Mouse (Mus musculus): Measurements from ENCODE around the gene Fto. TPM values are rescaled to one million over a fixed set of nuclear protein-coding genes. Genes with fewer than 3 reads are reported as not detected.

Fto gene
- polyA plus RNA-seq, 2 experiments from 2014 or later: 58.0 to 63.8 TPM

DNA sequence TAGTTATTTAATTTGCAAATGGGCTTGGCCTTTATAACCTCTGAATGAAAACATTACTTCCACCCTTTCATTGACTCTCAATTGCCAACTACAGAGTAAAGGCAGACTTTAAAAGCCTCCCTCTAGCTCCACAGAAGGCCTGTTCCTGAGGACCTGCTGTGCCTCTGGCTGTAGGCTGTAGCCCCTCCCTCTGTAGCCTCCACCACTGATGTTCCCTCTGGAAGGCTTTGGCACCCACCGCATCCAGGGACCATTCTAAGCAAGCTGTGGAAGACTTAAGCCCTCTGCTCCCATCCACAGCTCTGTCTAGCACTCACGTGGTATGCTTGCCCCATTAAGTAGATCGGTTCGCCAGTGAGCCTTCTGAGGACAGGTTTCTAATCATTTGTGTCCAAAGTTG, 258.7 kb downstream of the Fto start:
- no peak for ATAC-seq

DNA sequence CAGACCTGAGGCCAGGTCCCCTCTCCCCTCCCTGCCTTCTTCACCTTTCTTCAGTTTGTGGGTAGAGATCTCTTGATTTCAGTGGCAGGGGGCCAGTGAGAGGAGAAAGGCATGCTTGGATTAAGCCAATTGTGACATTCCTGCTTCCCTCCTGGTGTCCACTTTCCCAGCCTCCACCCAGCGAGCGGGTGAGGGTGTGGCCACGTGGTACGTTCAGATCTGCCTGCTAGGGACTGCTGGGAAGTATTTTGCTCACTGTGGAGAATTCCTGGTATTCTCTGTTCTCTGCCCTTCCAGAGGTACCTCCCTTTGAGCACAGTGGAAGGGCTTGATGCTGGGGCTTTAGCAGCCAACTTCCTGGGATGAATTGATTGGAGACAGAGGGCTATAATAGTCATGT, 259.3 kb downstream of the Fto start:
- no peak for ATAC-seq

DNA sequence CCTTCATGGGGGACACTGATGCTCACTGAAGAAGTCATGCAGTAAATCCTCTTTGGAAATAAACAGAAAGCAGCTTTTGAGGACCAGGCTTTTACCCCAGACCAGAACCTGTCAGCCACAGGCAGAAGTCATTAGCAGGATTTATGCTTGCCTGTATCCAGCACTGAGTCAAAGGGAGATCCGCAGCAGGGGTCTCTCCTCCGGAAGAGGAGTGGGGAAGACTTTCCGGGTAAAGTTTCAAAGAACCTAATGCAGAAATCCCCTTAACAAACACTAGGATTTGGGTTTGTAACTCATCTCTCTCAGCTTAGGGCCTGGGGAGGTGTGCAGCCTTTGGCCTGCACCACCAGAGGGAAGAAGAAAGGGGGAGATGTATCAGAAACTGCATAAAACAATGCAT, 262.3 kb downstream of the Fto start:
- ATAC-seq: no peak

DNA sequence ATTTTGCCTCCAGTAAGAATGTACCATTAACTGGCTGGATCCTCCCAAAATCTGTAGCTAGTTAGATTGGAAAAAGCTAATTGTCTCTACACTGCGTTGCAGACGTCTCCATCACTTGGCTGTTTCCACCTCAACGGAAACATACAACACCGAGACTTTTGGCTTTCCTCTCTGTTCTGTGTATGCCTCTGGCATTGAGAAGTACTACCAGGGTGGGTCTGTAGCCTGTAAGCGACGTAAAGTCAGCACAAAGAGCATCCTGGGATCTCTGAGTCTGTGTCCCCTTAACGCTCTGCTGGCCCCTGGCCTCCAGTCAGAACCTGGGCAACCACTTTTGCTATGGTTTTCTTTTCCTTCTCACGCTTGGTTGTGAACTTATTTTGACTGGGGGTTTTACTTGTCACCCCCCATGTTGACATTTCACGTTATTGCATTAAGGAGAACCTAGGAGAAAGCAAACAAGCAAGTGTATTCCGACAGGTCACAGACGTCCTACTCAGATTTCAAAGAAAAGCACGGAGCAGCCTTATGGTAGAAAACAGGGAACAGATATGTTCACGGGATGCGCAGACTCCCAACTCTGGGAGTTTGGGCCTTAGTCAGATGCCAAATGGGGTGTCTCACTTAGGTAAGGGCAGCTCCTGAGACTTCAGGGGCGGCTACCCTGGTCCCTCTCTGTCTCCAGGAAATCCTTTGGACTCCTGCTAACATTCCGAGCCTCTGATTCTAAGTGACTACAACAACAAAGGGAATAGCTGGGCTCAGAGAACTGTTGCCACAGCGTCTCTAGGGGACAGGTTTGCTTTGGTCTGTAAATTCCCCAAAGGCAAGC, 263.0 kb downstream of the Fto start:
- ATAC-seq: no peak

DNA sequence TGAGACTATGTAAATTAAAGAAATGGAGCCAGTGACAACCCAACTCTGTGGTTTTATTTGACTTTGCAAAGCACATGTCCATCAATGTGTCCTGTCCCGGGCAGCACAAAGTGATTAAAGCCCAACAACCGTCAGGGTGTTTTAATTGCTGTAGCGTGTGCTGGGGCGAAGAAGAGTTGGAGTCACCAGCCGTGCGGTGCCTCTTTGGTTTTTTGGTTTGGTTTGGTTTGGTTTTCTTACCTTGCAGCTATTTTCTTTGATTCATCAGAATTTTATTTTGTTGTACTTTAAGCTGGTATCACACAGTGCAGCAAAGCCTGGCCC, 263.6 kb downstream of the Fto start:
- ATAC-seq: no peak

DNA sequence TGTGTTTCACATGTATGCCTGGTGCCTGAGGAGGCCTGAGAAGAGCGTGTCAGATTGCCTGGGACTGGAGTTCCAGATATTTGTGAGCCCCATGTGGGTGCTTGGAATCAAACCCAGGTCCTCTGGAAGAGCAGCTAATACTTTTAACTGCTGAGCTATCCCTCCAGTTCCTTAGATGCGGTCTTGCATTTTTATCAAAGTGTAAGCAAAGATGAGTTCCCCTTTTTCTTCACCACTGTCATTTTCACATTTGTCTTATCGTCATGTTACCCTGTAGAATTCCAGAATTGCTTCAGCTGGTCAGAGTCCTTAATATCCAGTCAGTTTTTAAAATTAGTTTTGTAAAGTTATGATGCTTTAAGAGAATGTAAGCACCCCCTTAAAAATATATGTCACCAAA, 264.3 kb downstream of the Fto start:
- ATAC-seq: no peak

DNA sequence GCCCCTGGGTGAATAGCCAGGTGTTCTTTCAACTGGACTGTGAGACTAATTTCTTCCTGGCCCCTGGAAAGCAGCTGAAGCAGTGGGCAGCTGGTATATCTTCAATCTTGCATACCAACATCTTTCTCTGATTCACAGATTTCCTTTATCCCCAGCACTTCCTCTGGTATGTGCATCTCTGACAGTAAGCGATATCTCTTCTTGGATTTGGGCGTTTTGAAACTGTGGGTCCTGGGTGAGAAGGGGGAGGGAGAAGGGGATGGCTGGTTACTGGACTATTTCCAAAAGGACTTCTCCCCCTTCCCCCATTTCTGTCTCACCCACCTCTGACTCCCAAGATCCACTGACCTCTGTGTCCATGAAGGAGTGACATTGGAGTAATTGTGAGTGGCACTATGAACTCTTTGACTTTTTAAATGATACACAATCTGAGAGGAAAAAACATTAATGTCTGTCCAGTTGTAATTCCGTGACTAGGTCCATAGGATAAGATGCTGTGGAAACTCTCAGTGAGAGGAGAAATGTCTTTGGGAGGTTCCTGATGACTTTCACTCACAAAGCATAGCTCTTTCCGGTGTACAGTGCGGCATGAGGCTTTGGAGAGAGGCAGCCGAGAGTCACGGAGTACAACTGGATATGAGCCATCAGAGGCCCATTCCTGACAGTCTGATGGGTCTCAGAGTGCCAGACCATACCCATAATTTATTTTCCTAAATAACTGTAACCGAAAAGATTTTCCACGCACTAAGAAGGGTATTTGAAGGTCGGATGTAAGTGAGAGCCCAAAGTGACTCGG, 271.5 kb downstream of the Fto start:
- ATAC-seq: no peak

DNA sequence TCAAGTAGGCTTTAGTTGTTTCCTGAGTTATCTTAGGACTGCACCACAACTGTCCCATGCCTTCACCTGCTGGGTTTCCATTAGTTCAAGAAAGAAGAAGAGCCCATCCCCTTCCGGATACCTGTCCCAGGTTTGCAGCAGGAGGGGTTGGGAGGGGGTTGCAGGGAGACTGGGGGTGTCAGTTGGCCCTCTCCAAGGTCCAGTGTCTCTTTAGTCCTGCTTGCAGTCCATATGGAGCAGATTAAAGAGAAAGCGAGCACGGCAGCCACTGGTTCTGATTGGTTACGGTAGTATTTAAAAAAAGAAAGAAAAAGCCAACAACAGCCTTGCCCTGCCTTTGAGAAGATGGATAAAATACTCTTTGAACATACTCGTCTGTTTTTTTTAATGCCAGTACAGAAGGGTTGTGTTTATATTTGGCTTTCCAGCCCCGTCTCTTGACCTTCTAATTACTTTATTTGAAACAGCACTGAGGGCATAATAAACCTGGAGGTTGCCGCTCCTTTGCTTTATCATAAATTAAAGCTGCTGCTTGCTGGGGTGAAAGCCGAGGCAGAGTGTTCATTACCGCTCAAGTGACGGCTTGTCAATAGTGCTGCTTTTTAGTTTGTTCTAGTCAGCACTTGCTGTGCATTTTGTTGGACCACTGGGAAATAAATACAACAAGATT, 279.2 kb downstream of the Fto start:
- ATAC-seq: no peak

DNA sequence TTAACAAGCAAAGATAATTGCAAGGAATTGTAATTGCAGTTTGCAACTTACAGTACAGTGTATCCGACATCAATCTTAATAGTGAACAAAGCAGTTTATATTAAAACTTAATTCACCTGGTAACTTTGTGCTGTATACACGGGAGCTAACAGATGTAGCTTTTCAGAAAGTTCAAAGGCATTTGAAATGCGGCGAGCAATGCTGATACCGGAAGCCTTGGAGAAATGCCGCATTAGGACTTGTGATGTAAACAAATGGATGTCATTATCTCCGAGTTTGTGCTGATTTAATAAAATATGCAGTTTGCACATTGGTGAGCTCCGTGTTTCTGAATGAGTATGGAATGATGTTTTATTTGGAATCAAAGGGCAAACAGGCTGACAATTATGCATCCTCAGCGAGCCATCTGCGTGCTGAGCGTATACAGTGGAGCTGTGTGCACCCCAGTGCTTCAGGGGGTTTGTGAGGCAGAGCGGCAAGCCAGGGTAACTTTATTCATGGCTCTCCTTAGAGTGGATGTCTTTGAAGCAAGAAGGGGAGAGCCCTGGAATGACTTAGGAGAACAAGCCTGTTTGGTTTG, 280.0 kb downstream of the Fto start:
- ATAC-seq: no peak

DNA sequence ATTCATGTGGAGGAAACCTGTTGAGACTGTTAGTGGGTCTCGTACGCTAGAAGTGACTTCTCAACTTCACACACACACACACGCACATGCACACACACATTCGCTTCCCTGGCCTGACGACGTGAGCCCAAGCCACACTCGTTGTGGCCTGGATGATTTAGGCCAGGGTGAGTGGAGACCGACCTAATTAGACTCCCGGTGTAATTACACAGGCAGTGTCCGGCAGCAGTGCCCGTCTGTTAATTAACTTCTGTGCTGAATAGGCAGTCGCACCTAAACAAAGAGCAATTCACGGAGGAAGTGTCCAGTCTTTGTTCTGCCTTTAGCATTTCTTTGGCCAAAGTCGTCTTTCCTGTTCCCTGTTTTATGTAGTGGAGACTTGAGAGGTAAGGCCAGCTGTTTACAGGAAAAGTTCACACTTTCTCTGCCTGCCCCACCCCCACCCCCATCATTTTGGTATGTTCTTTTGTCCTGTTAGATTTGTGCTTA, 286.1 kb downstream of the Fto start:
- ATAC-seq: no peak

DNA sequence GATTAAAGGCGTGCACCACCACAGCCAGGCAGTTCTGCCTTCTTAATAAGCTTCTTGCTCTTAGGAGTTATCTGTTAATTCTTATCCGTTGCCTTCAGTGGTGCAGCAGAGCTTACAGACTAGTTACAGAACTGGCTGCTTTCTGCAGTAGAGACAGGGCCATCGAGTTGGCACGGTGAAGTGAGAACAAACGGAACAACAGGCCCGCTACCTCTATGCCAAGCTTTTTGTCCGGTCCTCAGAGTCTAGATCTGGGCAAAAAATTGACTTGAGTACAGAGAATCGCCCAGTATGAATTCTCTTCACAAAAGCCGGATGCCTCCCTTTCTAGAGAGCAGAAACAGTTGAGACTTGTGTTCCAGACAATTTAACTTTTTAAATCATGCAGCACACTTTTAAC, 290.4 kb downstream of the Fto start:
- ATAC-seq: no peak

DNA sequence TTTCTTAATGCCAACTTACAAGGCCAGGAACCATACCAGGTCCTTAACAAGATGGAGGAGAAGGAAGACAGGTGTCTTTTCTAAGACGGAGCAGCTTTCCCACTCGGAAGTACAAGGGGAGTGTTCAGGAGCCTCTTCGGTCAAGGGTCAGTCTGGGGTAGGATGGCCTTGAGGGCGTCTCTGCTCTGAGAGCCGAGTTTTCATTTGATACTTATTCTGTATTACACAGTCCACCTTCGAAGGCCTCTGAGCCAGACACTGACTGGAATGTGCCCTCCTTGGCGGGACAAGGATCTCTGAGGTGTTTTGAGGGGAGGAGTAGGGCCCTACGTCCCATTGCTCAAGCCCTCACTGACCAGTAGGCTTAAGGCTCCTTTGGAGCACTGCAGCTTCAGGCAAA, 292.6 kb downstream of the Fto start:
- no peak for ATAC-seq

DNA sequence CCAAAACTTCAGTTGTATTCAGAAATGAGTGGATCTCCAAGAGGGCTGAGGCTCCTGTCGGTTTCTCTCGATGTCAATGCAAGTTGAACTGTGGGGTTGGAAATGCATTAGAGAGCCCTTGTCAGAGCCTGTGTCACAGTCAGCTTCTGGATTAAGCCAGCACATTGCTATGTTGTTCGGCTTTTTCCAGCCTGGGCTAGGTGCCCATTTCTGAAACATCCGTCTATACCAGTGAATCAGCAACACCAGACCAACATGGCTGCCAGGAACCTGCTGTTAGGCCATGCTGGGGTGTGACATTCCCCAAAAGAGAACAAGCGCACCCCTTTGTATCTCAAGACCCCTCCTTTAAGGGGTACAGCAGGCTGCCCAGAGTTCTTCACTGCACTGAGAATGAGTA, 293.8 kb downstream of the Fto start:
- ATAC-seq: no peak

DNA sequence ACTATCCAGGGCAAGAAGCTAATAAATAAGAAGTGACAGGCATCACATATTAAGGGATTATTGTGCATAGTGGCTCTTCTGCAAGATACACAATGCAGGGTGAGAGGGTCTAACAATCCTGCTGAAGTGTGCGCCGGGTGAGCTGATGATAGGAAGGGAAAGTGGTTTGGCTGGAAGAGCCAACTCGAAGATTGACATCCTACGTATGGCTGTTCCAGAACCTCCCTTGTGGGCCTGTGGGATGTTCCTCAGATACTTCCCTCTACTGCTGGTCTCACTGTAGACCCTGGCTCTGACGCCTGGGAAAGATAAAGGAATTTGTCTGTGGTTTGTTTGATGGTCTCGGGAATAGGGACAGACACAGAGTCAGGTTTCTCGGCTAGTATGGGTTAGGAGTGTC, 297.9 kb downstream of the Fto start:
- no peak for ATAC-seq

DNA sequence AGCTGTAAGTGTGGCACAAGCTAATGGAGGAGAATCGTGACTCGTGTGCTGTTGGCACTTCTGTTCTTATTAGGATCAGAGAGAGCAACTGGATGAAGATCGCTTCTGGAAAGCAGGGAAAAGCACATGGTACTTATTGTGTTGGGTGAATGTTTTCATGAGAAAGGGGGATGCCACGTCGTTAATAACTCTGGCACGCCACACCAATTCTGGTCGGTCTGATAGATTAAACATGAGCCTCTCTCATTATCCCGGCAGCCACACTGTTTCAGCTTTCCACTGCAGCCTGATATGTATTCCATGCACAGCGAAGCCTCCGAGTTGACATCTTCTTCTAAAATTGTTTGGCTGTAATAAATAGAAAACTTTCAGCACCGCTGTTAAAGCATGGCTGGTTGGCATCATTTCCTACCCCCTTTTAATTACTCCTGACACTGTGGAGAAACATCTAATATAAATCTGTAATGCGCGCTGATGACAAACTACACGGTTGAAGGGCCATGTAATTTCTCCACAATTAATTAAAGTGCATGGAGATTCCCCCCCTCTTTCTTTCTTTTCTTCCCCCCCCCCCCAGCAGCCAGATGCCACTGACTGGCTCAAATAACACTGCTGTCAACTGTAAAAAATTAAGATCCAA, 298.5 kb downstream of the Fto start:
- no peak for ATAC-seq

DNA sequence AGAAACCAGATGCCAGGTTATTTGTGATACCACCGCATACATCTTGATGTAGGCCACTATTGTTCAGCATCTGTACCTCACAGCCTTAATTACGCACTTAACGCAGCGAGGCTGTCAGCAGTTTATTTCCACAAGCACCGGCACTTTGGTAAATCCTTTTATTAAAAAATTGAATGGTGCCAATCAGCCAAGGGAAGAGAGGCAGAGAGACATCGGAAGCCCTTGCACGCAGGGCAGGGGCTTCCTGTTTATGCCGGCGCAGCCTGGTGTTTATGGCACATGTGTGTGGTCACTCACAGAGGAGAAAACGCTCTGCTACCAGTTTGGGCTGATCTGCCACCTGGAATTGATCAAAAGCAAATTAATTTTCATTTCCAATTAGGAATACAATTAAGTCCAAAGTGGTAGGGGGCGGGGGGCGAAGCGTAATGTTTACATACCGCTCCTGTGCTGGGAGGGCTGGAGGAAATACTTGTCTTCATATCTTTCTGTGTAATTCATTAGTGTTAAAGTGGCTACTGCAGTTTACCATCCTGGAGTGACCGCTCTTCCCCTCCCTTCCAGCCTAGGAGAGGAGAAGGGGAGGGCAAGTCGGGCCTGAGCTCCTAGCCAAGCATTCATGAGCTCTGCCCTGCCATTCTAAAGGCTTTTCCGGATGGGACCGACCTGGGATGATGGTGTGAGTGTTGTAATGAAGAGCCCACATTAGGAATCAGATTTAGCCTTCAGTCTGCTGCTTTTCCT, 299.2 kb downstream of the Fto start:
- no peak for ATAC-seq

DNA sequence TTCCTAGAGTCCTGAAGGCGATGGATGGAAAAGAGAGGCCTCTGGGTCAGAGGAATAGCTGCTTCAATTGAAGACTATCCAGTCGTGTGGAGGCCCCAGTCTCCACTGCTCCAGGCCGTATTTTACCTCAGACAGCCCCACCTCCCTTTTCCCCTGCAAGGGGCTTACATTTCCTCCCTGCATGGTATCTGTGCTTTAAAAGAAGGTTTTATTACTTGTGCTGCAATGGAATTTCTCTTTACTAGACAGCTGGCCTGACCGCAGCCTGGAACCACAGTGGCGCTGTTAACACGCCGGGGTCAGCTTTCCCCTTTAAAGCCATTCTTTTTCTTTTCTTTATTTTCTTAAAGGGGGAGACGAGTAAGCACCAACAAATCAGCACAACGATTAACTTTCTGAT, 300.3 kb downstream of the Fto start:
- no peak for ATAC-seq

DNA sequence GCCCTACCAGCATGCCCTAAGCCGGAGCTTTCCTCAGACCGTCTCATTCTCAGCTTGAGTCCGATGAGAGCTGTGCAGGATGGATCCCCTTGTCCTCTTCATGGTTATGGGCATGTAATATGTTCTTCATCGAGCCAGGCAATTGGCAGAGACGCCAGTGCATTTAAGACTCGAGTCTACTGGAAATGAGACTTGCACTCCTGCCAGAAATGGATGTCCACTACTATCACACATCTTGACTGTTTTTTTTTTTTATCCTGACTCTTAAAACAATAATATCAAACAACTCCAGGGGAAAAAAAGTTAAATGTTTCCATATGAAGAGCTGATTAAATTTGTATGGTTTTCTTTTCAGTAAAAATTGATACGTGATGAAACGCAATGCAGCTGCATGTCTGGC, 301.9 kb downstream of the Fto start:
- ATAC-seq: no peak

DNA sequence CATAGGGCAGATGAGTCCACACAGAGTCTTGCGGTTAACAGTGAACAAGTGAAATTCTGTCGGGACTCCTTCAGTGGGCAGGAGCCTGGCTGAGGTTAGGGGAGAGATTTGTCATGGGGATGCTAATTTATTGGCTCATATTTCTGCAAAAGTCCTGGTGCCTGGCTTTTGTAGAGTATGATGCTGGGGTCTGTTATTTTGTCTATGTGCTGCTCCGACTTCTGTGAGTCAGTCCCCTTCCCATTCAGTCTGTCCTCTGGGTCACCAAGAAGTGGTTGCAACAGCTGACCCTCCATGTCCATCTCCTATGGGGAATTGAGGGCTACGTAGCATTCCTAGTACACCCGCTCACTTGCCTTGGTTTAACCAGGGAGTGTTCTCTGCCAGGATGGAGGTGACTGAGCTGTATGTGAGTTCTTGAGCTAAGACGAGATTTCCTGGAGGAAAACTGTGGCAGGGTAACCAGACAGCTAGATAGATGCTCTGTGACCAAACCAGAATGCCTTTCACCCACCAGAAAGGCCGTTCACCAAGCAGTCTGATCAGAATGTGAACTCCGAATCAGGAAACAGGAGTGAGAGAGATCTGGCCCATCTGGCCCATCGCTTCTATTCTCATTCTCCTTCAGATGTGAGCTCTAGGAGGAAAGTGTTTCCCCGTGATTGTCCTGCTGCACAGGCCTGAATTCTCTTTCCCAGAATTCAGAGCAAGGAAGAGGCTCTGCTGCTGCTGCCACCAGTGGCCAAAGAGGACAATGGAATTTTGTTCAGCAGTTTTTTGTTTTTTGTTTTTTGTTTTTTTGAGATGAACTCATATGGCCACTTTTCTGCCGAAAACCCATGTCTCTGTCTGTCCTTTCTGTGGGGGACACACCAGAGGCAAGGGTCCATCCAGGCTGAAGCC, 302.7 kb downstream of the Fto start:
- no peak for ATAC-seq

DNA sequence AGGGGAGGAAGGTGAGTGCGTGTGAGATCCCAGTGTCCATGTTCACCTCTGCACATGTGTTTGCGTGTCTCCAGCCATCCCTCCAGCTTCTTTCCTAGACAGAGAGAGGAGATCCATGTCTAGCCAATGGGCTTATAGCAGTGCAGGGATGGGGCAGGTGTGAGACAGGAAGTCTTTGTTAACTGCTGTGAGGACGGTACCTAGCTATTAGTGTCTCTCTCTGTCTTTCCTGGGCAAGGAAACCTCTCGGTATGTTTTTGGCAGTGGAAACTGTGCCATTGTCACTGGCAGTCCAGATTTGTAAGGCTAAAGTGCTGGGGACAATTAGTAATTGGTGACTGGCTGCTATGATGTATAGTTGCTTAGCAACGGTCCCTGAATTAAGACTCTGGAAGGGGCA, 304.4 kb downstream of the Fto start:
- no peak for ATAC-seq

DNA sequence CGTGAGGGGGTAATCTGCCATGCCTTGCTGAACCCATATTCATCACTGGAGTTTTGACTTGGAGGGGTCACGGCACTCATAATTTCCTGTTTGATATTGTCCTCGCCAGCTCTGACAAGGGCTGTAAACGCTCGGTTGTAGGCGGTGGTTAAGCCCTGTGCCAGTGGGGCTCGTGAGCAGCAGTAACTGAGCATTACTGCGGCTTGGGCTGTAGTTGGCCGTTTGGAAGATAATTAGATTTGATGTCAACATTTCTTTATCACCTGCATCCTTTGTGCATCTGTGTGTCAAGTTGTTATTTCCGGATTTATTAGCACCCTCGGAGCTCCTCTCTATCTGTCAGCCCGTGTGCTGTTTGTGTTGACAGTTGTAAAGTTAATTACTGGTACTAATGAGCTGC, 309.4 kb downstream of the Fto start:
- no peak for ATAC-seq
